Mouse (Mus musculus) CD4-positive helper T cell, adult 2 months (primary cell): ENCODE results near the gene Plxdc1.

Source experiments
- DNase-seq: peaks from one replicate; pipeline ENCODE4 v3.0.0-alpha.2; 2012; ENCODE audit warnings: low read depth, missing footprints, low spot score

Plxdc1 gene

DNA sequence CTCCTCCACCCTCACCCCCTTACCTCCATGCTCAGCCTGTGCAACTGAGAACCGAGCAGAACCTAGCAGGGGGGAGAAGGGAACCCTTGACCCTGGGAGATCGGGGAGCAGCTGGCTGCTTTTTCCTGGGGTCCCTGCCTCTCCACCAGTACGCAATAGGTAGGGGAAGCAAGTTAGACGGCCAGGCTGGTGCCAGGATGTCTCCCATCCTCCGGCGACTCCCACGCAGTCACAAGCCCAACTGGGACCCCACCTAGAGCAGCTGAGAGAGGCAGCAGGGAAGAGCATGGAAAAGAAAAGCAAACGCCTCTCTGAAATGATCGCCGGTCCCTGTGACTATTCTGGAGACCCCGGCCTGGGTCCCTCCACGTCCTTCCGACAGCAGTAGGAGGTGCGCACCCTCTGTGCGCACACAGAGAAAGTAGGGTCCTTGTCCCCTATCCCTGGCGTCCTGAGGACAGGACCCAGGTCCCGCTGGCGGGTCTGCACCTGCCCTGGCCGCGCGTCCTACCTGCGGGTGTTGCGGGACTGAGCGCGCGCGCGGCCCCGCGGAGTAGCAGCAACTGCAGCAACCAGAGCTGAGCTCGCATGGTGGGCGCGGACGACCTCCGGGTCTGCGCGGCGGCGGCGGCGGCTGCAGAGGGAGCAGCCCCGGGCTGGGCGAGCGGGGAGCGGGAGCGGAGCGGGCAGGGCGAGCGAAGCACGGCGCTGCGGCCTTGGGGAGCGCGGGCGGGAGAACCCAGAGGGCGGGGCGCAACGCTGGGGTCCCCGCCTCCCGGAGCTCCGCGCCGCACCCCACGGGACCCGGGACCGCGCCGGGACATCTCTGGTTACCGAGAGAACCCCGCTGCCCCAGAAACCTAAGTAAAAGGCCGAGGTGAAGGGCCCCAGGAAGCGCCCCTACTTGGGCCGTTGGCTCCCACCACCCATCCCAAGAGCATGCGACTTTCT is at the start of gene Plxdc1:
TSS of gene Plxdc1 (minus strand) at position 718 of the 951 bp plus-strand sequence.
- peak; percentile 68 for DNase-seq

DNA sequence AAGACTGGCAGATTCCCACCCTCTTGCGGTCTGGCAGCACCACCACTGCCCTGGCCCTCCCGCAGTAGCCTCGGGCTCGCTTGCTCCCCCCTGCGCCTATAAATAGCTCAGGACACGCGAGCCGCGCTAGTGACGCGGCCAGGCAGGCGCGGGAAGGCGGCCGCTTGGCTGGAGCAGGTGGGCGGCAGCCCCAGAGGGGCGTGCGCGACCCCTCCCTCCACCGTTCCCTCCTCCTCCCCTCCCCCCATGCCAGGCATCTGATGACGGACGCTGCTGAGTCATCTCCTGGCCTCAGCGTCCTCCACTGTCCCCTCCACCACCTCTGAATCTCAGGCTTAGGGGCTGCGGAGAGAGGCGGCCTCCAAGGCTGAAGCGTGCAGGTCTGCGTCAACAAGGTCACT is 49.7 kb upstream of the Plxdc1 start:
- no peak for DNase-seq

DNA sequence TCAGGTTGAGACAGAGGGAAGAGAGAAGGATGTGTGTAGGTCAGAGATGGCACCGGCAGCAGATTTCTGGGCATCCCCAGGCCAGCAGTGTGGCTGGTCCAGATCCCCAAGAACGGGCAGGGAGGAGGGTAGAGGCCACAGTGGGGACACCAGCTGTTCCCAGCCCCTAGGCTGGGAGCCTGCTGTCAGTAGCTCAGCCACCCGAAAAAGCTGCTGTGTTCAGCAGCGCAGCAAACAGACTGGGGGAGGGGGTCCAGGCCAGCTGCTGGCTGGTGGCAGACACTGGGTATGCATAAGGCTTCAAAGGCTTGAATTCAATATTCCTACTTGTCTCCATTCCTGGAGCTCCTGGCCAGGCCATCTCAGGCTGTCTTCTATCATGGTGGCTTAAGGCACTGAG is 48.6 kb upstream of the Plxdc1 start:
- DNase-seq, result no peak

GRCm38 (mm10) chr11:98034061-98034460 is 47.8 kb upstream of the Plxdc1 start:
- DNase-seq, result no peak

- peak; percentile 68 for DNase-seq
Measured at GRCm38 (mm10) chr11:98031443-98031770, 45.2 kb upstream of the Plxdc1 start.

DNA sequence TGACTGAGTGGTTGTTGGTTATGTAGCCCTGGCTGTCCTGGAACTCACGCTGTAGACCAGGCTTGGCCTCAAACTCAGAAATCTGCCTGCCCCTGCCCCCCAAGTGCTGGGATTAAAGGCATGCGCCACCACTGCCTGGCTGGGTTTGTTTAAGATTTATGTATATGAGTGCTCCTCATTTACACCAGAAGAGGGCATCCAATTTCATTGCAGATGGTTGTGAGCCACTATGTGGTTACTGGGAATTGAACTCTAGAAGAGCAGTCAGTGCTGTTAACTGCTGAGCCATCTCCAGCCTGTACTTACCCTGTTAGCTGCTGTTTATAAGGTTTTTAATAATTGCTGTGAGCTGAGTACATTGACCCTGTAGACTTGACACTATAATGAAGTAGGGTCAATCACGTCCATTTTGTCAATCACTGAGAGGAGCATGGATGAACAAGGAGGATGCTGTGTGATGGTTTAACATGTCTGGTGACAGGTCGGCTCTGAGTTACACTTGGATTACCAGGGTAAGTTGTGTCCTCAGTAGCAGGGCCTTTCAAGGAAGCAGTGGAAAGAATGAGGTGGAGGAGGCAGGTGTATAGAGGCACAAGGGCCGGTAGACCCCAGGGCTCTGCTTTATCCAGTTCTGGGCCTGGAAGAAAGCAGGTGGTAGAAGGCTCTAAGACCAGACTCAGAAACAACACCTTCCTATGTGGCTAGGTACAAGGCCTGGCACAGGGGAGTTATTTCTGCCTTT is 44.6 kb upstream of the Plxdc1 start:
- DNase-seq, result peak; percentile 42

- DNase-seq, result no peak
Measured at GRCm38 (mm10) chr11:98027785-98028184, 41.5 kb upstream of the Plxdc1 start.

DNA sequence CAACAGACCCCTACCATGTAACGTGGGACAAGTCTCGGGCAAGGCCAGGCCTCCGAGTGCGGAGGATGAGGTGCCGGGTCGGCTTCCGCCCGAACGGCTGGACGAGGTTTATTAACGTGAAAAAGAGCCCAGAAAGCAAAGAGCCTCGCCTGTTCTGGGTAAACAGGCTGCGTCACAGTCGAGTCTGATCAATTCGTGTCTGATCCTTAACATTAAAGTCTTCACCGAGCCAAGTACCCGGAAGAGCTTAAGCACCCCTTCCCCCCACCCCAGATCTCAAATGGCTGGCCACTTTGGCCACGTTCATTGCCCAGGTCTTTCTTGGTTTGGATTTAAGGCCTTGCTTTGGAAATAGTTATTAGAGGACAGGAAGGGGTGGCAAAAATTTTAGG is 41.0 kb upstream of the Plxdc1 start:
- DNase-seq, result peak; percentile 67

- peak; percentile 91 for DNase-seq
Measured at GRCm38 (mm10) chr11:98026570-98027296, 40.5 kb upstream of the Plxdc1 start, which contains the start of gene Rpl19. Rpl19 (plus strand) TSS chr11:98026710.

- DNase-seq, result no peak
Measured at GRCm38 (mm10) chr11:98026248-98026569, 40.0 kb upstream of the Plxdc1 start.

DNA sequence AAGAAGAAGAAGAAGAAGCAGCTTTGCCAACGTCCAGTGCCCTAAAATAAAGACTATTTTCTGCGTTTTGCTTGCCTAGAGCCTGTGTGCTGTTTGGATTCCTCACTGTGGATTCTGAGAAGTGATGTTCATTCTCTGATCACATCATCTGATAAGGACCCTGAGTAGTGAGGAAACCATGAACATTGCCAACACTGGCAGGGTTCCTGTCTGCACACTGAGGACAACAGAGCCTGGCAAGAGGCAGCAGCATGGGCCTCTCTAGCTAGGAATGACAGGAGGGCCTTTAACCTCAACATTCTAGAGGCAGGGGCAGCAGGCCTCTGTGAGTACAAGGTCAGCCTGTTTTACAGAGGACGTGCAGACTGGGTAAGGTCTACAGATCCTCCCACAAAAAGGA is 38.3 kb upstream of the Plxdc1 start:
- DNase-seq, result no peak

DNA sequence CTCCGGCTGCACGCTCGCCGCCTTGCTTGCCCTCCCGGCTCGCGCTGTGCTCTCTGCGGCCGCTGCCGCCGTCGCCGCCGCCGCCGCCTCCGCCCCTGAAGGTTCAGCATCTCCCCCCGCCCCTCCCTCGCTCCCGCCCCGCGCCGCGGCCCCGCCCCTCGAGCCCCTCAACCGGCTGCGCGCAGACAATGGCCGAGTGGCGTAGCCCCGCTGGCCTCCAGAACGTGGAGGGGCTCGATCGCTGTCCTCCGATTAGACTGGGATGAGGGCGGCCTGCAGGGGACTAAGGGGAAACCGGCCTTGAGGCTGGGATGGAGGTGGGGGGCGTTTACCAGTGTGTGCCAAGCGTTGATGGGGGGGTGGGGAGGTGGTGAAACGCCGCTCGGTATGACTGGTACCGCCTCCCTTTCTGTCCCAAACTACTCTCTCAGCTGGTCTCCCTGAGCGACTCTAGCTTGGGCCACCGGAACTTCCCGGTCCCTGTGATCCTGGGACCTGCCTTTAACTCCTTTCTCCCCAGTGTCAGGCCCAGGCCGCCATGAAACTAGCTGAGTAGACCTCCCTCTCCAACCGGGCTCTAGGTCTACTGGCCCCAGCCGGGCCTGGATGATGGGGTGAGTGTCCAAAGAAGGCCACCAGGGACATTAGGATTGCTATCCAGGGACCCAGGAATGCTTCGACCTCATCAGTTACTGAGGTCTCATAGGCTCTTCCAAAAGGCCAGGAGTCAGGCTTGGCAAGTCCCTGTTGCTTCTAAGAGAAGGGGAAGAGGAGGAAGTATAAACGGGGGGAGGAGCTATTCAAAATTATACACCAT is 36.5 kb upstream of the Plxdc1 start, which contains the start of gene Cacnb1:
TSS of gene Cacnb1 (minus strand) at position 480 of the 817 bp plus-strand sequence.
- peak; percentile 72 for DNase-seq

- DNase-seq, result no peak
Measured at GRCm38 (mm10) chr11:98022253-98022554, 36.0 kb upstream of the Plxdc1 start.

GRCm38 (mm10) chr11:98021565-98022252 is 35.5 kb upstream of the Plxdc1 start:
- DNase-seq, result peak; percentile 36

- DNase-seq, result no peak
Measured at GRCm38 (mm10) chr11:98021118-98021517, 34.9 kb upstream of the Plxdc1 start.

- DNase-seq, result peak; percentile 44
Measured at GRCm38 (mm10) chr11:98020710-98021109, 34.5 kb upstream of the Plxdc1 start.

DNA sequence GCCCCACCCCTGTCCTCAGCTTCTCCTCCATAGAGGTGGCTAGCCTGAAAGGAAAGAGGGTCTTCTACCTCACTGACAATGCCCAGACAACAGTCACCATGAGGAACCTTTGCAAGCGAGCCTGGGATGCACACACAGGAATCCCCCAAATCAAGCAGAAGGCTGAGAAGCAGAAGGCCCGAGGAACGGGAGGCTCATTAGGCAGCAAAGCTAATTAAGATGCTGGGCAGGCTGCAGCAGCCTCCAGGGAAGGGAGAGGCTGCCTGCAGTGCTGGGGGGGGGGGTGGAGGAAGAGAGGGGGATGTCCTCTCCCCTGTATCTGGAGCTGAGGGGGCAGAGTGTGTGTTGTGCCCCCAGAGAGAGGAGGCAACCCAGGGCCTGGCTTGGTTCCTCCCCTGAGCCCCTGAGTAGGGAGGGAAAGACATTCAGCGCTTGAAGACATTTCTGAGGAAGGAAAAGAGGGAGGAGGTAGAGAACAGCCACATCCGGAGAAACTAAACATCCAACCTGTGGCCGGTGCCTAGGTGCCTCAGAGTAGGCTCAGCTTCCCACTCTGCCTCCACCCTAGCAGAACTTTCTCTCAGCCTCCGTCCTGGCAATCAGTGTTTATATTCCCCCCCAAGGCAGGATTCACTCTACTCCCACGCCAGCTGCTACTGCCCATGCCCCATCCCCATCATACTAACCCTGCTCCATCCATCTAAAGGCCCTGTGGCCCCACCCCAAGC is 33.8 kb upstream of the Plxdc1 start:
- DNase-seq, result peak; percentile 64

- peak; percentile 76 for DNase-seq
Measured at GRCm38 (mm10) chr11:98018858-98019641, 32.8 kb upstream of the Plxdc1 start.

GRCm38 (mm10) chr11:98018222-98018621 is 32.0 kb upstream of the Plxdc1 start:
- DNase-seq, result no peak
